Mouse (Mus musculus): ENCODE results near the gene Gm6370. TPM values are rescaled to one million over a fixed set of nuclear protein-coding genes. Genes with fewer than 3 reads are reported as not detected.
"Not testable (repeated sequence)": the region's sequence is repeated elsewhere in the genome, so short reads cannot be mapped to it uniquely, and the experiment has no call there.

Gene Gm6370
- total RNA-seq (2021): not detected

DNA sequence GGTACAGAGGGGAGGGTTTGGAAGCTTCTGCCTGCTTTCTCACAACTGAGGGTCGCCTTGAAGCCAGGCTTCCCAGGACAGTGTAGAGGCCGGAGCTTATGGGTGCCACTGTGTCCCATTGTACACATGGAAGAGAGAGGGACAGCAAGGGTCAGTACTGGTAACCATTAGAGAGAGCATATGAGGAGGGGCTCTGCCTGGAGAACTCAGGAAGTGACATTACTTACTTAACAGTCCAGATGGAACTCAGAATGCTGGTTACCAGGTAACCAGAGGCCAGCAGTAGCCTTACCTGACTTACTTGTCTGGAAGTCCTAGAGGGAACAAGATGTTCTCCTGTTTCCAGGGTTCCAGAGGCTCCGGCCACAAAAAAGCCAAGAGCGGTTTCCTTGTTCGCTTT lies at the start of gene Gm6370:
Gm6370 (plus strand) TSS at position 301 of the 400 bp plus-strand sequence.
- intact Hi-C loops (cut with DNase I); DNase-seq: not testable (repeated sequence)

DNA sequence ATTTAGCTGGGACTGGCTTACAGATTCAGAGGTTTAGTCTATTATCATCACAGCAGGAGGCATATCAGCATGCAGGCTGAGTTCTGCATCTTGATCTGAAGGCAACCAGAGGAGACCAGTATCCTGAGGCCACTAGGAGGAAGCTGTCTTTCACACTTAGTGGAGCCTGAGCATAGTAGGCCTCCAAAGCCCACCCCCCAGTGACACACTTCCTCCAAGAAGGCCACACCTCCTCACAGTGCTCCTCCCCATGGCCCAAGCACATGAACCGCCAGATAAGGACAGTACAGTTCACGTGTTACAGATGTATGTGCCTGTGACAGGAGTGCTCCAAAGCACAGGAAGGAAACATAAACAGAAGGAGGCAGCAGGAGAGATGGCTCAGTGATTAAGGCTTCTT lies 48.4 kb upstream of the Gm6370 start:
- DNase-seq: no peak
- intact Hi-C loops (cut with DNase I): no loop called here

DNA sequence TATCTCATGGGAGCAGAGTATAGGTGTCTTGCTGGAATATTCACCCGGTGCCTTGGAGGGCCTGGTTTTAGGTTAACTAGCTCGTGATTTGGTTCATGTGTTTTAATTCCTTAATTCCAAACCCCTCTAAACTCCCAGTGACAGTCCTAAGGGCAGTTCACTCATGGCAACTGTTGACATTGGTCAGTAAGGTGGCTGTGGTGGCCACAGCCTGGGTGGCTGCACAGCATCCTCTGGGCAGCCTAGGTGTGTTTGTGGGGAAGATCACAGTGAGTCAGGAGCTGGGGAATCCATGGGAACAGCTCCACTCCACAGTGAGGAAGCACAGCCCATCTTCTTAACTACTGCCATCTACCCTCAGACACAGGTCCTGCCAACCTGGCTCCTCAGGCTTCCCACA lies 44.5 kb upstream of the Gm6370 start:
- DNase-seq: no peak
- intact Hi-C loops (cut with DNase I): no loop called here

DNA sequence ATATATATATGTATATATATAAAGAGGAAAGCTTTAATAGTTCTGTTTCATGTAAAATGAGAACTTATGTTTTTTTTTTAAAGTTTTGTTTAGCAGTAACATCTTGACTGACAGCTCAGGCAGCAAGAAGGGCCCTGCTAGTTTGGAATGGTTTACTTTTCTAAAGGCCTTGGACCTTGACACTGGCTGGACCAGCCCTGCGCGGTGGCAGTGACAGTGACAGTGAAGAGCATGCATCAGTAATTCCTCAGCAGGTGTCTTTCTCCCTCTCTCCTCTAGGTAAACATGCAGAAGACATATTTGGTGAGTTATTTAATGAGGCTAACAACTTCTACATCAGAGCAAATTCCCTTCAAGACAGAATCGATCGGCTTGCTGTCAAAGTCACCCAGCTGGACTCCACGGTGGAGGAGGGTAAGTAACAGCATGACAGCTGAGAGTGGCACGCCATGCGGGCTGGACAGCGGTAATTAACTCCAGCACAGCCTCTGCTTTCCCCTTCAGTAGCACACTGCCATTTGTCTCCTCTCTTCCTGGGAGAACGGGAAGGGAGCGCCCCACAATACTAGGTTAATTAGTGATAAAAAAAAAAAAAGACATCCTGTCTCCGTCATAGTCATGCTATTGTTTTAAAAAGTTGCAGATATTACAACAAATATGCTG lies 39.4 kb upstream of the Gm6370 start:
- DNase-seq: no peak
- intact Hi-C loops (cut with DNase I): no loop called here

DNA sequence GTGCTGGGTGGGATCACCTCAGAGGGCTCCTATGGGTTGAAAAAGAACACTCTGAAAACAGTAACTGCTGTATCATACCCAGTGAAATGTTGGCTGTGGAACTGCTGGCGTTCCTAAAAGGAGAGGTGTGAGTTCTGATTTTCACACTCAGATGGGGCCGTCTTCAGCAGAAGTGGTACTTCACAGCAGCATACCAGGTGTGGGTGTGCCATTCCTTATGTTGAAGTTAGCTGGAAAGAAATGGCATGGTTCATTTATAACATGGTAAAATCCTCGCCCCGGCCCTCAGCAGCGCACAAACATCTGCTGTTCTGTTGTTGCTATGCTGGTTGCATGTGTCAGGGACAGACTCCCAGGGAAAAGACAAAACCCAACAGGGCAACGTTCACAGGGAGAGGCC lies 37.6 kb upstream of the Gm6370 start:
- no peak for DNase-seq
- intact Hi-C loops (cut with DNase I): no loop called here

DNA sequence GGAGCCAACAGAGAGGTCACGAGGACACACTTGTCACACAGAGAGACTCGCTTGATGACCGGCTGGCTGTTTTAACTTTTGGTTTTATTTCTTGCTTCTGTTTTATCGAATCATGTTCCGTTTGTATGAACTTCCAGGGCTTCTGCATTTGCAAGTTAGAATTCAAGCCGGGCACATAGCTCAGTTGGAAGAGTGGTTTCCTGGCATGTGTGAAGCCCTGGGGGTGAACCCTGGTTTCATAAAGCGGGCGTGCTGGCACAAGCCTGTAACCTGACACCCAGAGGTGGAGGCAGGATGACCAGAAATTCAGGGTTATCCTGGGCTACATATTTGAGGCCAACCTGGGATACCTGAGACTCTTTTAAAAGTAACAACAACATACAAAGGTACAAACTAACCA lies 29.6 kb upstream of the Gm6370 start:
- peak in 1 of 2 experiments; percentile 11 for DNase-seq
- intact Hi-C loops (cut with DNase I): no loop called here

DNA sequence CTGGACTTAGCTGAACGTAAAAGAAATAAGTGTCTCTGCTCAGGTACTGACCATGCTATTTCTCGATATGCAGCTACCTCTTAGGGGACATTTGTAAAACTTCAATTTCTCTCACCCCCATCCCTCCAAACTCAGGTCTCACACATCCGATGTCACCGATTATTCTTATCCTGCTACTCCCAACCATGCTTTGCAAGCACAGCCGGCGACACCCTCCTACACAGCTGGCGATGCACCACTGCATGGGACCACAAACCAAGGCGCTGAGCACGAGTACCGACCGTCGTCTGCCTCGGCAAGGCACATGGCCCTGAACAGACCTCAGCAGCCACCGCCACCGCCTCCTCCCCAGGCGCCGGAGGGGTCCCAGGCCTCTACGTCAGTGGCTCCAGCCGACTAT lies 24.5 kb upstream of the Gm6370 start:
- no peak for DNase-seq
- intact Hi-C loops (cut with DNase I): no loop called here

DNA sequence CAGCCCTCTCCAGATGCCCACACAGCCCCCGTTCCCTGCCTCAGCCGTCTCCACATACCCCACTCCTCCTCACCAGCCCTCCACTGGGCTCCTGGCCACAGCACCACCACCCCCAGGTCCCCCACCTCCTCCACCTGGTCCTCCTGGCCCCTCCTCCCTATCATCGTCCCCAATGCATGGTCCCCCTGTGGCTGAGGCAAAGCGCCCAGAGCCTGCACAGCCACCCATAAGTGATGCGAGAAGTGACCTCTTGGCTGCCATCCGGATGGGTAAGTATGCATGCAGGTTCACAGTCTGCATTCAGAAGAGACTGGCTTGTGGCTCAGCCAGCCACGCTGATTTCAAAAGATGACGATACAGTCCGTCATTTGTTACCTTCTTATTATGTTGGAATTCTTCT lies 22.9 kb upstream of the Gm6370 start:
- no peak for DNase-seq
- intact Hi-C loops (cut with DNase I): no loop called here

DNA sequence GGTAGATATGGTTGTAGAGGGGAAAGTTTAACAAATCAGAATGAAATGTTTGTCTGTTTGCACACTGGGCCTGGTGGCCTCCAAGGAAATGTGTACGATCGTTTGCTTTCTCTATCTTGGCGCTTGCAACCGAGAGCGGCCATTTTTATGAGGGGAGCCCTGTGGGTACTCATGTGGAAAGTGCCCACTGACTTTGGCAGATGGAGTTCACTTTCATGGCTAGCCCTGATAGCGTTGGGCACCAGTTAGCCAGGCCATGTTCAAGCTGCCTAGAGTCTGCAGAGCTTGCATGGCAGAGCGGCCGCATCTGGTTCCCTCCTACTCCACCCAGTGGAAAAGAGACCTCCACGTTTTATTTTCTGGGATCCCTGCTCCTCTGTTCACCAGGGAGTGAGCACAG lies 20.3 kb upstream of the Gm6370 start:
- intact Hi-C loops (cut with DNase I): loop anchor here (10.0 kb wide), 1 partner anchor 286 kb away; the partner anchor contains the start of gene 1700001J03Rik
- no peak for DNase-seq

DNA sequence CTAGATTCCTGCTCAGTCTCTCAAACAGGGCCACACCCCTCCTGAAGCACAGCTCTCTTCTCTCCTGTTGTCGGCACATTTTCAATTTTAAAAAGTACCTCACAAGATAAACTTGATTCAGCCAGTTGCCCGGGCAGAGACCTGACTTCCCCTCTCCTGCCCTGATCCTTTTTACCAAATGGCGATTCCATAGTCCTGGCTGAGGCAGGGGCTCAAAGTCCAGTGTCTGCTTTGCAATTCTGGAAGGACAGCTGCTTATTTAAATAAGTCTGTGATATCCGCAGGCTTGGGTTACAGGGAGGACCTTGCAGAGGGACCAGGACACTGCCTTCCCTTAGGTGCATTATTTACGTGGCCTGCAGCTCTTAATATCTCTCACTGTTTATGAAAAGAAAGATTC lies 19.9 kb upstream of the Gm6370 start:
- intact Hi-C loops (cut with DNase I): loop anchor here (10.0 kb wide), 1 partner anchor 287 kb away; the partner anchor contains the start of gene 1700001J03Rik
- no peak for DNase-seq

DNA sequence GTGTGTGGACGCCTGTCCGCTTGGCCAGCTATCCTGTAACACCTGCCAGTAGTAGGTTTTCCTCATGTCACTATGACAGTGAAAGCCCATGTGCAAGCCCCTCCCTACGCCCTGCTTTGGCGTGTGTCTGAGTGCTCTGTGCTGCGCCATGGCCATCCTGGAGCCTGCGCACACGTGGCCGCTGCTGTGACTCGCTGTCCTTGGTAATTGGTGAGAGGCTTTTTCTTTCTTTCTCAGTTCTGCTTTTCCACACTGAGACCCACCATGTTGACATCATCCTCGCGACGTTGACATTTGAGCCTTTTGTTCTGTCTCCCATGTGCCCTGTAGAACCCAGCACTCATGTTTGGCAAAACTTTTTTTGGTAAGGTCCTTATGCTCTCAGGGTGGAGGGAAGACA lies 19.3 kb upstream of the Gm6370 start:
- no peak for DNase-seq
- intact Hi-C loops (cut with DNase I): loop anchor here (10.0 kb wide), 1 partner anchor 287 kb away; the partner anchor contains the start of gene 1700001J03Rik

DNA sequence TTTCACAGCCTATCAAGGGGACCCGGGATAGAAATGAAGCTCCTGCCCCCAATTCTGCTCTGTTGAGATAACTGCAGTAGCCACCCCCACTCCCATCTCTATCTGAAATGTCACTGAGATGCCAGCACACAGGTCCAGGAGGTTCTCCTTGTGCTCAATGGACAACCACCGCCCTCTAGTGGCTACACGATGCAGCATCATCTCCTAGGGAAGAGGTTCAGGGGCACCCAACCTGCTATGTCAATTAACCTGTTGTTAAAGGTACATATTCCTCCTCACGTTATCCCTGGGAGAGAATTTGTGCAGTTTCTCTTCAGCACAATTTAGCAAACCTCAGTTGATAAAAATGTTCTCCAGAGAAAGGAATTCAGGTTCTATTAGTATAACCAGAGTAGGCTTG lies 11.6 kb upstream of the Gm6370 start:
- DNase-seq: peak; percentile 22 to 44
- intact Hi-C loops (cut with DNase I): loop anchor here (5.0 to 10.0 kb wide), 2 partner anchors 147 to 295 kb away; partner anchors contain the start of gene 1700001J03Rik

DNA sequence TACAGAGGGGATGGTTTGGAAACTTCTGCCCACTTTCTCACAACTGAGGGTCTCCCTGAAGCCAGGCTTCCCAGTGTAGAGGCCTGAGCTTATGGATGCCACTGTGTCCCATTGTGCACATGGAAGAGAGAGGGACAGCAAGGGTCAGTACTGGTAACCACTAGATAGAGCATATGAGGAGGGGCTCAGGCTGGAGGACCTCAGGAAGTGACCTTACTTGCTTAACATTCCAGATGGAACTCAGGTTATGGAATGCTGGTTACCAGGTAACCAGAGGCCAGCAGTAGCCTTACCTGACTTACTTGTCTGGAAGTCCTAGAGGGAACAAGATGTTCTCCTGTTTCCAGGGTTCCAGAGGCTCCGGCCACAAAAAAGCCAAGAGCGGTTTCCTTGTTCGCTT lies 9.5 kb upstream of the Gm6370 start, which contains the start of gene Gm6408:
Gm6408 (plus strand) TSS at position 301 of the 400 bp plus-strand sequence.
- DNase-seq; intact Hi-C loops (cut with DNase I): not testable (repeated sequence)

DNA sequence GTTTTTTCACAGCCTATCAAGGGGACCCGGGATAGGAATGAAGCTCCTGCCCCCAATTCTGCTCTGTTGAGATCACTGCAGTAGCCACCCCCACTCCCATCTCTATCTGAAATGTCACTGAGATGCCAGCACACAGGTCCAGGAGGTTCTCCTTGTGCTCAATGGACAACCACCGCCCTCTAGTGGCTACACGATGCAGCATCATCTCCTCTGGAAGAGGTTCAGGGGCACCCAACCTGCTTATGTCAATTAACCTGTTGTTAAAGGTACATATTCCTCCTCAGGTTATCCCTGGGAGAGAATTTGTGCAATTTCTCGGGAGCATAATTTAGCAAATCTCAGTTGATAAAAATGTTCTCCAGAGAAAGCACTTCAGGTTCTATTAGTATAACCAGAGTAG lies 2.2 kb upstream of the Gm6370 start:
- DNase-seq: peak; percentile 17 to 35
- intact Hi-C loops (cut with DNase I): not testable (repeated sequence)

DNA sequence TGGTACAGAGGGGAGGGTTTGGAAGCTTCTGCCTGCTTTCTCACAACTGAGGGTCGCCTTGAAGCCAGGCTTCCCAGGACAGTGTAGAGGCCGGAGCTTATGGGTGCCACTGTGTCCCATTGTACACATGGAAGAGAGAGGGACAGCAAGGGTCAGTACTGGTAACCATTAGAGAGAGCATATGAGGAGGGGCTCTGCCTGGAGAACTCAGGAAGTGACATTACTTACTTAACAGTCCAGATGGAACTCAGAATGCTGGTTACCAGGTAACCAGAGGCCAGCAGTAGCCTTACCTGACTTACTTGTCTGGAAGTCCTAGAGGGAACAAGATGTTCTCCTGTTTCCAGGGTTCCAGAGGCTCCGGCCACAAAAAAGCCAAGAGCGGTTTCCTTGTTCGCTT lies 10.9 kb downstream of the Gm6370 start, which contains the start of gene 4930449I24Rik:
4930449I24Rik (plus strand) TSS at position 301 of the 400 bp plus-strand sequence.
- intact Hi-C loops (cut with DNase I); DNase-seq: not testable (repeated sequence)

DNA sequence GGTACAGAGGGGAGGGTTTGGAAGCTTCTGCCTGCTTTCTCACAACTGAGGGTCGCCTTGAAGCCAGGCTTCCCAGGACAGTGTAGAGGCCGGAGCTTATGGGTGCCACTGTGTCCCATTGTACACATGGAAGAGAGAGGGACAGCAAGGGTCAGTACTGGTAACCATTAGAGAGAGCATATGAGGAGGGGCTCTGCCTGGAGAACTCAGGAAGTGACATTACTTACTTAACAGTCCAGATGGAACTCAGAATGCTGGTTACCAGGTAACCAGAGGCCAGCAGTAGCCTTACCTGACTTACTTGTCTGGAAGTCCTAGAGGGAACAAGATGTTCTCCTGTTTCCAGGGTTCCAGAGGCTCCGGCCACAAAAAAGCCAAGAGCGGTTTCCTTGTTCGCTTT lies 22.7 kb downstream of the Gm6370 start, which contains the start of gene Gm3402:
Gm3402 (plus strand) TSS at position 301 of the 400 bp plus-strand sequence.
- intact Hi-C loops (cut with DNase I); DNase-seq: not testable (repeated sequence)

DNA sequence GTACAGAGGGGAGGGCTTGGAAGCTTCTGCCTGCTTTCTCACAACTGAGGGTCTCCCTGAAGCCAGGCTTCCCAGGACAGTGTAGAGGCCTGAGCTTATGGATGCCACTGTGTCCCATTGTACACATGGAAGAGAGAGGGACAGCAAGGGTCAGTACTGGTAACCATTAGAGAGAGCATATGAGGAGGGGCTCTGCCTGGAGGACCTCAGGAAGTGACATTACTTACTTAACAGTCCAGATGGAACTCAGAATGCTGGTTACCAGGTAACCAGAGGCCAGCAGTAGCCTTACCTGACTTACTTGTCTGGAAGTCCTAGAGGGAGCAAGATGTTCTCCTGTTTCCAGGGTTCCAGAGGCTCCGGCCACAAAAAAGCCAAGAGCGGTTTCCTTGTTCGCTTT lies 34.3 kb downstream of the Gm6370 start, which contains the start of gene Gm3404:
Gm3404 (plus strand) TSS at position 301 of the 400 bp plus-strand sequence.
- intact Hi-C loops (cut with DNase I); DNase-seq: not testable (repeated sequence)

DNA sequence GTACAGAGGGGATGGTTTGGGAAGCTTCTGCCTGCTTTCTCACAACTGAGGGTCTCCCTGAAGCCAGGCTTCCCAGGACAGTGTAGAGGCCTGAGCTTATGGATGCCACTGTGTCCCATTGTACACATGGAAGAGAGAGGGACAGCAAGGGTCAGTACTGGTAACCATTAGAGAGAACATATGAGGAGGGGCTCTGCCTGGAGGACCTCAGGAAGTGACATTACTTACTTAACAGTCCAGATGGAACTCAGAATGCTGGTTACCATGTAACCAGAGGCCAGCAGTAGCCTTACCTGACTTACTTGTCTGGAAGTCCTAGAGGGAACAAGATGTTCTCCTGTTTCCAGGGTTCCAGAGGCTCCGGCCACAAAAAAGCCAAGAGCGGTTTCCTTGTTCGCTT lies 46.2 kb downstream of the Gm6370 start, which contains the start of gene Gm3409:
Gm3409 (plus strand) TSS at position 301 of the 400 bp plus-strand sequence.
- intact Hi-C loops (cut with DNase I); DNase-seq: not testable (repeated sequence)
